Mouse (Mus musculus) neutrophil, adult 65 days (primary cell): Measurements from ENCODE around the gene Styk1. TPM values are rescaled to one million over a fixed set of nuclear protein-coding genes. Genes with fewer than 3 reads are reported as not detected.

Experiments
- total RNA-seq: library from RNA; stranded (reverse); gene quantifications from 2 replicates; pipeline ENCODE4 v1.2.4, GENCODE M21; 2023

Gene Styk1
- 4.3 and 4.7 TPM in 2 replicates for total RNA-seq

DNA sequence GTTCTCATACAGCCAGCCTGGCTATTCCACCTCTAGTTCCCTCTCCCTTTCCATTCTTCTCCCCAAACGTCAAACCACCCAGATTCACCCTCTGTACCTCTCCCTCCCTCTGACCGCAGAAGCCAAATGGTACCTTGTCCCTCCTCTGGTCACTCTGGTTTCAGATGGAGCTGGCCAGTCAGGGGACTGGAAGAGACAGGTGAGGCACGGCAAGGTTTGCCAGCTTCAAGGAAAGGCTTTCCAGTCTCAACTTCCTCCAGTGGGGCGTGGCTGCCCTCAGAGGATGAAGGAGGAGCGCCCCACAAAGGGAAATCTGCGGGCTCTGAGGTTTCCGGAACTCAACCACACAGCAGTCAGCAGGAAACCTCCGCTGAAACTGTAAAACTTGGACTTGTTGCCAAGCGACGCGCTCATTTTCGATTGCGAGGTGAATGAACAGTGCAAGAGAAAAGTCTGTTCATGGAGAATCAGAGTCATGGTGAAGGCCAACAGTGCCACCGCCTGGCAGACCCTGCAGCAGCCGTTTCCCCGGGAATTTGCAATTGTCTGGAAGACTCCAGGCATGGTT lies at the start of gene Styk1:
TSS of gene Styk1 (minus strand) at position 246 of the 568 bp plus-strand sequence.

DNA sequence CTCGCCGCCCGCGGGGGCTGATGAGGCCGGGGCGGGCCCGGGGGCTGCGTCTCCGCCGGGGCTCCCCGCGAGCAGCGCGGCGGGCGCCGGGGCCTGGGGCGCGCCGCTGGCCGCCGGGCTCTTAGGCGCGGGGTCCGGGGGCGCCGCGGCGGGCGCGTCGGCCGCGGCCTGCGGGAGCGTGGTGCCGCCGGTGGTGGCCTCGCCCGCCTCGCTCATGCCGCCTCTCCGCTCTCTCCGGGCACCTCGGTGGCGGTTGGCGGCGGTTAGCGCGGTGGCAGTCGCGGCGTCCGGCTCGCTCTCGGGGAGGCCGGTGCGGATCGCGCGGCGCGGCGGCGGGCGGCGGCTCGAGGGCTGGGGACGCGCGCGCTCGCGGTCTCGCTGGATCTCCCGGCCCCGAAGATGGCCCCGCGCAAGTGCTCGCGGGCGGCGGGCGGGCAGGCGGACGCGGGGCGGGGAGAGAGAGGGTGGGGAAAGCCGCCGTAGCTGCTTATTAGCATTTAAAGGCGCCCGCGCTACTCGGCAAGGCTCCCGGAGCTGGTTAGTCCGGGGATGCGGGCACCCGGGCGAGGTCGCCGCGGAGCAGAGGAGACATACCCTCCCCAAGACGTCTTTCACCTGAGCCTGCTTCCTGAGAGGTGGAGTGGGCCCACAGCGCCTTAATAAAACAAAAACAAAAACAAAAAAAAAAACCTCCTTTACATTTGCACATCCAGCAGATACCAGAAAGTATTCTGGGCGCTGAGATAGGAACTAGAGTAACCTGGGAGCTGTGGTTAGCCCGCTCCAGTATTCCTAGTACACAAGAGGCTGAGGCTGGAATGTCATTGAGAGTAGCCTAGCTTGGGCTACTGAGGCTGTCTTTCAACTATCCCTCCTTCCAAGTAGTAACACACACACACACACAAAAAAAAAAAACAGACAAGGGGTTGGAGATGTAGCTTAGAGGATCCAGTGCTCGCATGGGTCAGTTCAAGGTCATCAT lies 34.9 kb upstream of the Styk1 start, which contains the start of gene Ybx3:
TSS of gene Ybx3 (minus strand) at position 437 of the 982 bp plus-strand sequence.

DNA sequence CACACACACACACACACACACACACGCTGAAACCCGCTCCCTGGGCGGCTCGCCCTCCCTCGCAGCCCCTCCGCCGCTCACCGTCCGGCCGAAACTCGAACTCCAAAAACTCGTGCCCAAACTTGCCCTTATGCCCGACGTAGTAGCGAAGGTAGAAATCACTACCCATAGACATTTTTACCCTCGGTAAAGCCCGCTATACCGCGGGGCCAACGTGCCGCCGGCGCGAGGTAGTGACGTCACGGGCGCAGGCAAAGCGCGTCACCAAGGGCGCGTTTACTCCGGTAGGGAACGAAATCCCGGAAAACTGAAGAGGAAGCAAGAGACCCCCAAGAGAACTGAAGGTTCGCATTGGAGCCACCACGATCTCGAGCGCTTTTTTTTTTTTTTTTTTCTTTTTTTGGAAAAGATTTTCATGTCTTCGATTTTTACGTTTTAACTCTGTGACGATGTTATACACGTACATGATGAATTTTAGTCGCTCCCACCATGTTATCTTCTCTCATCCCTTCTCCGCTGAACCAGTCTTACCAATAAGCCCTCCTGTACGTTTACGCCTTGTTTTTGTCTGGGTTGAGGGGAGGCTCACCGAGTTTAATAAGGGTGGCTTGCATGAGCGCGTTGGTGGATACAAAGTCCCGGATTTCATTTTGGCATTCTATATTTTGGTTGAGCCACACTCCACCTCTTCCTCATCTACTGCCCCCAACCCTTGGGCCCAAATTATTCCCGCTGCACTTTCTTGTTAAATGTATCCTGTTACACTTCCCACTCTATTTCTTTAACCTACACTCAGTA lies 60.2 kb downstream of the Styk1 start, which contains the start of gene Magohb:
TSS of gene Magohb (minus strand) at position 254 of the 798 bp plus-strand sequence.

Other genes starting within 250 kb of the Styk1 start
- 64.9 and 78.2 TPM in 2 replicates for gene Klra2, start 106.2 kb downstream of the Styk1 start, total RNA-seq
- gene Magohb, start 60.4 kb downstream of the Styk1 start, total RNA-seq = 6.2 and 10.4 TPM in 2 replicates
- gene Ybx3, start 34.9 kb upstream of the Styk1 start, total RNA-seq = 58.5 and 74.9 TPM in 2 replicates
- gene 5430401F13Rik, start 132.8 kb upstream of the Styk1 start, total RNA-seq = not detected in 2 replicates
- not detected in 2 replicates for gene Gm6619, start 132.8 kb upstream of the Styk1 start, total RNA-seq